Mouse (Mus musculus): Measurements from ENCODE around the gene Gm4969.

DNA sequence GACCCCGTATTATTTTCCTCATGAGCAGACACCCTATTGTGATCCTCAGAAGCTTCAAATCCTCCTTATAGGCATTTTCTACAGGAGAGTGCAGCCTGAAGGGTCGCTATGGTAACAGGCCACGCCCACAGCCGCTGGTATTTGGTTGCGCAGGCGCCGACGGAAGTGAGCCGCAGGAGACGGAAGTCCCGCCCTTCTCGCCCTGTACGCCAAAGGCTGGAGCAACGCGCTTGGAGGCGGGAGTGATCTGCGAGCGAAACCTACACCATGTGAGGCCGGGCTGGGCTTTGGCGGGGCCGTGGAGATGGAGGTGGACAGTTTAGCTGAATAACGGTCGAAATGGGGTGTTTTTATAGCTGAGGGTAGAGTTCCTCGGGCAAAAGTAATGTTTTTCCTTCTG lies 31.5 kb upstream of the Gm4969 start, which contains the start of gene Snrpd2:
- TF ChIP-seq CTCF (IDR thresholded peaks at IDR 0.05) (no peak), POLR2A (IDR thresholded peaks at IDR 0.05; ENCODE audit: insufficient read depth, low read depth, low read length) (peak; percentile 75), EP300 (IDR thresholded peaks at IDR 0.05; ENCODE audit: insufficient read depth, low read depth, low read length) (no peak)
